Mouse (Mus musculus): ENCODE measurements around the gene Srp54a.
"Not testable (repeated sequence)": the region's sequence is repeated elsewhere in the genome, so short reads cannot be mapped to it uniquely, and the experiment has no call there.

Srp54a gene

GRCm38 (mm10) chr12:55124242-55124641 lies 44.2 kb downstream of the Srp54a start, which contains the start of gene Fam177a:
Gene Fam177a (plus strand): TSS chr12:55124469.
- not testable (repeated sequence) for DNase-seq (ENCODE audit: inconsistent age in 2 of 2, low spot score in 1 of 2)

- DNase-seq (ENCODE audit: inconsistent age in 2 of 2, low spot score in 1 of 2), result not testable (repeated sequence)
Observed at GRCm38 (mm10) chr12:55124731-55125130, 44.7 kb downstream of the Srp54a start.

GRCm38 (mm10) chr12:55135540-55135939 lies 55.5 kb downstream of the Srp54a start:
- DNase-seq (ENCODE audit: inconsistent age in 2 of 2, low spot score in 1 of 2), result not testable (repeated sequence)

GRCm38 (mm10) chr12:55137859-55138258 lies 57.8 kb downstream of the Srp54a start:
- DNase-seq (ENCODE audit: inconsistent age in 2 of 2, low spot score in 1 of 2), result not testable (repeated sequence)

- not testable (repeated sequence) for DNase-seq (ENCODE audit: inconsistent age in 2 of 2, low spot score in 1 of 2)
Observed at GRCm38 (mm10) chr12:55154559-55155448, 74.7 kb downstream of the Srp54a start, which contains the start of gene Srp54b. Gene Srp54b (plus strand): TSS chr12:55155104.

GRCm38 (mm10) chr12:55155449-55155783 lies 75.4 kb downstream of the Srp54a start:
- DNase-seq (ENCODE audit: inconsistent age in 2 of 2, low spot score in 1 of 2), result not testable (repeated sequence)
